In genomic region chr6:89351441-89352137, GRCm38 (mm10) we compare ENCODE assay signal across 8 mouse cellular contexts. TPM values are rescaled to one million over a fixed set of nuclear protein-coding genes. Genes with fewer than 3 reads are reported as not detected.
DNase-seq lines count a peak whose midpoint lies in the region; ATAC-seq and TF ChIP-seq lines count a peak whose summit lies in the region.

No protein-coding gene starts in this region.

- 34% methylated on average over 5 of the region's 5 CpGs for WGBS in cerebellum, adult 2 months
- WGBS in forebrain, embryonic 16.5 days, result 7% methylated on average over 5 of the region's 5 CpGs
- 8% methylated on average over 5 of the region's 5 CpGs for WGBS in hindbrain, embryonic 15.5 days
- 32% methylated on average over 5 of the region's 5 CpGs for WGBS in lung, adult 2 months

- no peak overlapping the region for H3K27ac ChIP-seq in cerebellum, adult 2 months (ENCODE audit: insufficient read depth, low read length)
- peak overlapping the region; percentile 45 for H3K27ac ChIP-seq in forebrain, embryonic 16.5 days (ENCODE audit: low read length)
- H3K27ac ChIP-seq in hindbrain, embryonic 15.5 days (replicated peaks), result peak overlapping the region; percentile 63

- TF ChIP-seq POLR2A in cerebellum, adult 2 months (IDR thresholded peaks at IDR 0.05; ENCODE audit: borderline replicate concordance, insufficient read depth, low read length), result no peak
- TF ChIP-seq POLR2A in lung, adult 2 months (IDR thresholded peaks at IDR 0.05; ENCODE audit: borderline replicate concordance, extremely low read depth, low read depth, low read length), result no peak

- no peaks in the 10 kb centered on the region for H3K9me3 ChIP-seq in forebrain, embryonic 16.5 days (ENCODE audit: control insufficient read depth, low read length)
- H3K9me3 ChIP-seq in hindbrain, embryonic 15.5 days, result no peaks in the 10 kb centered on the region

- 0 out of 2 replicates have a peak, but pooled peaks have one; percentile 13 for TF ChIP-seq CTCF in cerebellum, adult 2 months (IDR thresholded peaks at IDR 0.05; ENCODE audit: borderline replicate concordance, insufficient read depth, low read depth, low read length)
- TF ChIP-seq CTCF in lung, adult 2 months (IDR thresholded peaks at IDR 0.05; ENCODE audit: insufficient read depth, low read length), result peak; percentile 22; the same call in 1 of the 2 replicates

- ATAC-seq in cerebellum, adult (ENCODE audit: insufficient number of reproducible peaks, low FRiP score, low TSS enrichment), result no peak
- peak; percentile 78 for ATAC-seq in forebrain, embryonic 16.5 days
- ATAC-seq in hindbrain, embryonic 15.5 days (ENCODE audit: low FRiP score, low read depth), result peak; percentile 63

- H3K4me2 ChIP-seq in forebrain, embryonic 16.5 days (ENCODE audit: low read length), result no peak overlapping the region
- H3K4me2 ChIP-seq in hindbrain, embryonic 15.5 days, result no peak overlapping the region

- H3K4me1 ChIP-seq in cerebellum, adult 2 months (ENCODE audit: control insufficient read depth, insufficient read depth, low read length), result peaks cover 76% of the 10 kb centered on the region
- H3K4me1 ChIP-seq in forebrain, embryonic 16.5 days (replicated peaks; ENCODE audit: control insufficient read depth, insufficient read depth, low read length), result peaks cover 48% of the 10 kb centered on the region
- peaks cover 75% of the 10 kb centered on the region for H3K4me1 ChIP-seq in hindbrain, embryonic 15.5 days (replicated peaks)
- H3K4me1 ChIP-seq in lung, adult 2 months (ENCODE audit: control insufficient read depth, insufficient read depth, low read length), result peaks cover 31% of the 10 kb centered on the region

- H3K9ac ChIP-seq in forebrain, embryonic 16.5 days (replicated peaks; ENCODE audit: low read depth, low read length), result no peak overlapping the region; the same call in 1 of the 2 replicates
- H3K9ac ChIP-seq in hindbrain, embryonic 15.5 days, result no peak overlapping the region

- peaks cover 2% of the 10 kb centered on the region; the same call in 1 of the 2 replicates for H3K36me3 ChIP-seq in forebrain, embryonic 16.5 days (ENCODE audit: control insufficient read depth, insufficient read depth)
- peaks cover 24% of the 10 kb centered on the region for H3K36me3 ChIP-seq in hindbrain, embryonic 15.5 days

- peak in 1 of 2 experiments; percentile 30 for DNase-seq in cerebellum, adult 2 months
- DNase-seq in adrenal gland, adult 8-10 months, result peak; percentile 62
- peak; percentile 47 for DNase-seq in lung, adult 2 months
- peak; percentile 76 for DNase-seq in ovary, postnatal 36 days (ENCODE audit: low spot score)
- DNase-seq in thymus, postnatal 25 days, result no peak

- H3K27me3 ChIP-seq in cerebellum, adult 2 months (ENCODE audit: control insufficient read depth, insufficient read depth, low read length), result no peaks in the 10 kb centered on the region
- H3K27me3 ChIP-seq in forebrain, embryonic 16.5 days (replicated peaks; ENCODE audit: control insufficient read depth, insufficient read depth, low read length), result no peaks in the 10 kb centered on the region
- H3K27me3 ChIP-seq in hindbrain, embryonic 15.5 days, result no peaks in the 10 kb centered on the region

- no peak overlapping the region for H3K4me3 ChIP-seq in cerebellum, adult 2 months (replicated peaks; ENCODE audit: insufficient read depth, low read depth, low read length)
- H3K4me3 ChIP-seq in forebrain, embryonic 16.5 days (replicated peaks; ENCODE audit: low read length), result no peak overlapping the region
- no peak overlapping the region for H3K4me3 ChIP-seq in hindbrain, embryonic 15.5 days
- no peak overlapping the region for H3K4me3 ChIP-seq in lung, adult 2 months (replicated peaks; ENCODE audit: extremely low read depth, low read depth, low read length)

RNA-seq across cellular contexts. Expression of gene Plxna1, which starts 10.8 kb away (rescaled TPM):
- 50.0 and 59.7 TPM in 2 replicates for polyA plus RNA-seq in cerebellum, adult 2 months (2012; rRNA removed)
- 10 to 100 TPM; 65.9 to 85.2 (median 71.0) TPM for total RNA-seq in adrenal gland, adult 8-10 months (2022)
- 44.1 and 47.8 TPM in 2 replicates for polyA plus RNA-seq in forebrain, embryonic 16.5 days (2015; fragmentation: Nextera tagmentation; extraction: Ambion mirVana)
- 47.4 and 57.2 TPM in 2 replicates for polyA plus RNA-seq in hindbrain, embryonic 15.5 days (2015; fragmentation: Nextera tagmentation; extraction: Ambion mirVana)
- polyA plus RNA-seq in lung, adult 2 months (2012; rRNA removed), result 153 and 189 TPM in 2 replicates
